Mouse (Mus musculus) megakaryocyte, embryonic 14.5 days (primary cell): ENCODE results near the gene Fcer1g.

Experiments used
- FLI1 ChIP-seq: IDR thresholded peaks from 2 replicates; pipeline ENCODE4 v1.6.1; 2012; ENCODE audit warnings: low read length, inconsistent platforms, mixed read lengths
- GATA1 ChIP-seq: IDR thresholded peaks from 3 replicates; pipeline ENCODE4 v1.6.1; 2012; ENCODE audit warnings: mixed read lengths, low read length, inconsistent platforms, borderline replicate concordance

GRCm38 (mm10) chr1:171246709-171247452, 12.7 kb upstream of the Fcer1g start:
- TF ChIP-seq GATA1 (peak; percentile 6; the same call in 1 of the 3 replicates), FLI1 (no peak)
